Mouse (Mus musculus) liver (tissue): Measurements from ENCODE around the gene Fam173a.

Experiments used
- DNase-seq: peaks from one replicate; pipeline ENCODE4 v3.0.0-alpha.2; 2020; ENCODE audit warnings: mixed read lengths

Fam173a gene

DNA sequence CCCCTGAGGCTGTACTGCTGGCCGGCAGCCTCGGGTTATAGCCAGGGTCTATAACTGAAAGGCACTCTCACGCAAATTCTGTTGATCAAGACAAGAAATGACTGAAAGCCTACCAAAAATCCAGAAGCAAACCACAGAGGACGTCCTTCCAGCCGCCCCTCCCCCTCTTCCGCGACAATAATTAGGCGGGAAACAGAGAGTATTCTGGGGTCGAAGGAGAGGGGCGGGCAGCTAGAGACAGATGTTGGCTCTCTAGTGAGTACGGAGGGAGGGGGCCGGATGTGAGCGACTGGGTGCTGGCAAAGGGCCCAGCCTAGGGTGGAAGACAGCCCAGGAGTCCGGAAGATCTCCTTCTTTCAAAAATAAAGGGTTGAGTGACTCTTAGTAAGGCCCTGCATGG lies at the start of gene Fam173a:
Fam173a (minus strand) TSS at position 287 of the 400 bp plus-strand sequence.
- peak; percentile 76 for DNase-seq

DNA sequence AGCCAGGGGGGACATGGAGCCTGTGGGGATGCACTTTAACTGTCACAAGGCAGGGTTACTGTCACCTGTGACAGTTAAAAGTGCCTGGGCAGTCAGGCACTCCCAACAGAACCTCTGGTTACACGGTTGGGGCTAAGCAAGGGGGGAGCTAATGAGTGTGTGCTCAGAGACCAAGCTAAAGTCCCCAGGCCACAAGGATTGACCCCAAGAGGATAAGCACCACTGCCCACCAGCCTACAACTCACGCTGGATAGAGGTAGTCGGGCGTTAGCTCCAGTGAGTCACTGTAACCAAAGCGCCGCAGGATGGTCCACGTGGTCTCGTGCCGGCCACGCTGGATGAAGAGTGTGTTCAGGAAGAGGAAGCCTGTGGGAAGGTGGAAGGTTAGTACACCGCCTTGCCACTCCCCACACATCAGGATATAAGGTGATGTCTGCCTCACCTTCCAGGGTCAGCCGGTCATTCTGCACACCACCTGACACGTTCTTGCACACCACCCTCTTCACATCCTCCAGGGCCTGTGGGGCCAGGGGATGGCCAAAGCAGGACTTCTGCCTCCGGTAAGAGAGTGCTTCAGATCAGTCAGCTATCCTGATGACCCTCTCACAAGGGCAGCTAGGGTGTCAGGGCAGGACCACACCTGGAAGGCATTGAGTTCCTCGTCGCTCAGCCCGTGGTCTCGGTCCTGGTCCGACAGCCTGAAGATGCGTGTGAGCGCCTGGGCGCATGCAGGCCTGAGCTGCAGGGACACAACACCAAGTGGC lies 48.6 kb upstream of the Fam173a start, which contains the start of gene Gm20683:
Gm20683 (minus strand) TSS at position 647 of the 764 bp plus-strand sequence.
- DNase-seq = no peak

DNA sequence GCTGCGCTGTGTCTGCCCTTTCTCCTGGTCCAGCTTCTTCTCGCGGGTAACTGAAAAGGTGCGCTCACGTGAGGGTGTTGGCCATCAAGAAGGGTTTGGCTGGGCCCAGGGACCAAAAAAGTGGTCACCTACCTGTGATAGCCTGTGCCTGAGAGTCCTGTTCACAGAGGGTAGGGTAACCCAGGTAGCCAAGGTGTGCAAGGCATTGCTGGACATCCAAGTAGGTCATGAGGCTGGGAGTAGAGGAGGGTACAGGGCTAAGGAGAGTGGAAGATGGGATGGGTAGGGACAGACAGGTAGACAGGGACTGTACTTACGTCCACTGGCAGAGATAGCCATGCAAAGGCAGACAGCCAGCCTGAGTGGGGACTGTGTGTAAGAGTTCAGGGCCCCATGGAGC lies 47.8 kb upstream of the Fam173a start:
- no peak for DNase-seq

DNA sequence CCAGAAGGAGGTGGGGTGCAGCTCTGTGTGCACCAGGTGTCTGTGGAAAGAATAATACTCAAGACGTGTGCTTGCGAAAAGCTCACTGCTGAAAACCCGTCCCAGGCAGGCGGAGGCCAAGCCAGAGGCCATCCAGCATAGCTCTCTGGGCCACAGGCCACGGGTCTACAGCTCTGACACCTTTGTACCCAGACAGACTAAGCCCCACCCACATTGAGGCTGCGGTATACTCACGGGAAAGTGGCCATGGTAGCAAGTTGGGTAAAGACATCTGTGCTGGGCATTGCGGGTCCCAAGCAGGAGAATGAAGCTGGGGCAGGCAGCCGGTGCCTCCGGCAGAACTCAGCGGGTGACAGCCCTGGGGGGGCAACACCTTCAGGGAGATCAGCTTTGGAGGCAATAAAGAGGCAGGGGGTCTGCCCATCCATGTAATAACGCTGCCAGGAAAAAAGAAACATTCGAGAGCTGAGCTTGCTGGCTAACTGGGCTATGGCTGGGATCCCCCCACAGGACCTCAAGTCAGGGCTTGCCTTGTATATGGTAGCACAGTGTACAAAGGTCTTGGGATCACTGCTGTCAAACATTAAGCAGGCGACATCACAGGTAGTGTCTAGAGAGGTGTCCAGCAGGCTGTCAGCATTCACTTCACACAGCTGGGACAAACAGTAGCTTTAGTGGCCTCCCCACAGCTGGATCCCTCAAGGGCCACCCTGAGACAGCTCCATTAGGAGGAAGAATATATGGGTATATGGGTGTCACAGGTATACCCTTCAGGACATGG lies 46.9 kb upstream of the Fam173a start:
- DNase-seq = peak; percentile 32

DNA sequence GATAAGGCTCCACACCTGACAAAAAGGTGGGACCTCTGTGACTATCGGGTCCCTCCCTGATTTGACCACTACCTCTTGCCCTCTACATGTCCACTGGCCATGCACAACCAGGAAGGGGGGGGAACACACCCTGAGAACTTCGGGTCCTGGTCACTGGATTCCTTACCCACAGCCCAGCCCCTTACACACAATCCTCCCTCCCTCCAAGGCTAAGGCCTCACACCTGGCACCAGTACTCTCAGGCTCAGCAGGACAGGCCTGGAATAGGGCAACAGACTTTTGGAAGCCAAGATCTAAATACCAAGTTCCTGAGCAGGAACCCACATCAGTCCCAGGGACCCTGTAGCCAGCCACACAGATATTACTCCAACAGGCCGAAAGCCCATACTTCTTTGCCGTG lies 46.2 kb upstream of the Fam173a start:
- DNase-seq = no peak

DNA sequence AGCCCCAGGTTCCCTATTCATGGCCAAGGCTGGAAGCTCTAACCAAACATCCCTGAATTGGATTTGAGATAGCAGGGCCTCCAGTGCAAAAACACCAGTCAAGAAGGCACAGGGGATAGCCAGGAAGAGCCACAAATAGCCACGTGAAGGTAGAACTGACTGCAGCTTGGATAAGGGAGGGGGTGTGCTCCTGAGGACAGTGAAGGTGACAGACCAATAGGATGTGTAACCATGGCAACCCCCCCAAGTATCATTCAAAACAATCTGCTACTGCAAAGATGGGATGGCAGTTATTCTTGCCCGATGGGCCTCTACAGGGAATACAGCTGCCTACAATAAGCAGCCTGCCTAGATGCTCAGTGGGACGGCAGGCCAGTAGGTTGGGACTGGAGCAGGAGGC lies 44.8 kb upstream of the Fam173a start:
- DNase-seq = no peak

DNA sequence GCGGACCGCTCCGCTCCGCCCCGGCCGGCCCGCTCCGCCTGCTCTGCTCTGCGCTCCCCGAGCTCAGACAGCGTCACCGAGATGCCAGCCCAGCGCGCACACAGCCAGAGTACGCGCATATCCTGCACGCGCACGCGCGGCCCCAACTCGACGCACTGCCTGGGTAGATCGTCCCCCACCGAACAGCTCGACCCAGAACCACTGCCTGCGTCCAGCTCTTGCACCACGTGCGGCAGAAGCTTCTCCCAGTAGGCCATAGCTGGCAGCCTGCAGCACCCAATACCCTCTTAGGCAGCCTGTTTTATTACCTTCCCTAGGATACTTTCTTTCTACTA lies 44.3 kb upstream of the Fam173a start, which contains the start of gene Rhbdl1:
Rhbdl1 (minus strand) TSS at position 220 of the 335 bp plus-strand sequence.
- DNase-seq = peak; percentile 60

DNA sequence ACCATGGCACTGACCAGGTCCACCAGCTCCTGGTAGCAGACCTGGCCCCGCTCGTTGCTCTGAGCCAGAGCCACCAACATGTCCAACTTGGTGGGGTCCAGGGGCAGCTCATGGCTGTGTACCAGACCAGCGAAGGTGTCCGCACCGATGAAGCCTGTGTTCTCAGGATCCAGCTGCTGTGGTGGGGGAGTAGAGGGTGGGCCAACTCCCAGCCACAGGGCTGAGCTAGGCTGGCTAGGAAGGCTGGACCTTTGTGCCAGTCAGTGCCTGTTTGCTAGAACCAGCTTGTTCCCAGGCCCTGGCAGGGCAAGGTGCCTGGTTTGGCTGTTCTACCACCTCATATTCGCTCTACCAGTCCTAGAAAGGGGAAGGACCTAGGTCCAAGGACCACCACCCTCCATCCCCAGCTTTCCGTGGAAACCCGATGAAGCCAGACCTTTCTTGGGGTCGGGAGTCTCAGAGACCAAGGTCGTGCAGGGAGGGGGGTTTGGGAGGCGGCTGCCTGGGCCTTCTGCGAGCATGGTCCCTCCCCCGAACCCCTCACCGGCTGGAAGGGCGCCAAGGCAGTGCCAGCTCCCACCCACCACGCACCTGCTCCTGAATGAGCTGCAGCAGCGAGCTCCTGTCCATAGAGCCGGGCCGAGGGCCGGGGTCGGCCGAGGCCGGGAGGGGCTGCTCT lies 43.8 kb upstream of the Fam173a start:
- no peak for DNase-seq

DNA sequence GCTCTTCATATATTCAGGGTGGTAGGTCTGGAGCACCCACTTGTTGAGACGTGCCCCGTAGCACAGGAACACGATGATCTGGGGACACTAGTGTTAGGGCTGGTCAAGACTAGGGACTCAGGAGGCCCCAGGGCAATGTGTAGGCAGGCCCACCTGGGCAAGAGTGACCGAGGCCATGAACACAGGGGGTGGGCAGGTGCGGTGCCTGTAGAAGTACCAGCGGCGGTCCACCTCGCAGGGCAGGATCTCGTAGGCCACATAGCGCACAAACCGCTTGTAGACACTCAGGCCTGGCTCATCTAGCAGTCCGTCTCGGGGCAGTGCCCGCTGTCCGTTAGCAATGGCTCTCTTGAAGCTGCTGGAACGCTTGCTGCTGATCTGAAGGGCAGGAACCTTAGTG lies 43.1 kb upstream of the Fam173a start:
- no peak for DNase-seq

DNA sequence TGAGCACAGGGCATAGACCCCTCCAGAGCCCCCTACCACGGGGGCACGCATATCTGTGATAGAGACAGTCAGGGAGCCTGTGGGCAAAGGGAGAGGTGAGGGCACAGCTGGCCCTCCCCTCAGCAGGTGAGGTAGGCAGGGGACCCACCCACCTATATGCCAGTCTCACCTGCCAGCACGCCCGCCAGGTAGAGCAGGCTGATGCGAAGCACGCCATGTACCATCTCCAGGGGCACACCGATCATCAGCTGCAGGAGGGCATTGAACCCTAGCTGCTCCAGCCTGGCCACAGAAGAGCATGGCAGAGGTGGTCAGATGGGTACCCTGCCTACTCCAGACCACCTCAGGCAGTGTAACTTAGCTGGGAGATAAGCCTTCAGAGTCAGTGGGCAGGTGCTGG lies 42.6 kb upstream of the Fam173a start:
- no peak for DNase-seq

DNA sequence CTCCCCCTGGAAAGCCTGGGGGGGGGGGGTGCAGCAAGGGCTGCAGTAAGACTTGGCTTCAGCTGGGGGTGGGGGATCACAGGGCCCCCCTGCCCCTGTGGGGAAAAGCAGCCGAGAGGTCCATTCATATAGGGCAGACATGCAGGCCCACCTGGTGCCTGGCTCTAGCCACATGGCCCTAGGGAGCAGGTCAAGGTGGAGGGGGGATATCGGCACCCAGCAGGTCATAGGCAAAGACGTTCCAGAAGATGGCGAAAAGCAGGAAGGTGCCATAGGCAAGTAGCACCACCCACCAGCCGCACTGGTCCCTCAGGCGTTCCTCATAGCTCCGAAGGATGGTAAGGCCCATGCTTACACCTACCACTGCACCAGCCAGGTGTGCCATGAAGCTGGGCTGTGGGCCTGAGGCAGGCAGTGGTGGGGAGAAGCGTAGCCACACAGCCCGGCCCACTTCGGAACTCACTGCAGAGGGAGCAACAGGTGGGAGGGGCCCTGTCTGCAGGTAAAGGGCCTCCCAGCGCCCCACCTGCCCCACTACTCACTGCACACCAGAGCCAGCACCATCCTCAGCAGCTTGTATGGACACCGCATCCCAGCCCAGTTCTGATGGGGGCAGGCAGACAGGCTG lies 42.0 kb upstream of the Fam173a start:
- no peak for DNase-seq

DNA sequence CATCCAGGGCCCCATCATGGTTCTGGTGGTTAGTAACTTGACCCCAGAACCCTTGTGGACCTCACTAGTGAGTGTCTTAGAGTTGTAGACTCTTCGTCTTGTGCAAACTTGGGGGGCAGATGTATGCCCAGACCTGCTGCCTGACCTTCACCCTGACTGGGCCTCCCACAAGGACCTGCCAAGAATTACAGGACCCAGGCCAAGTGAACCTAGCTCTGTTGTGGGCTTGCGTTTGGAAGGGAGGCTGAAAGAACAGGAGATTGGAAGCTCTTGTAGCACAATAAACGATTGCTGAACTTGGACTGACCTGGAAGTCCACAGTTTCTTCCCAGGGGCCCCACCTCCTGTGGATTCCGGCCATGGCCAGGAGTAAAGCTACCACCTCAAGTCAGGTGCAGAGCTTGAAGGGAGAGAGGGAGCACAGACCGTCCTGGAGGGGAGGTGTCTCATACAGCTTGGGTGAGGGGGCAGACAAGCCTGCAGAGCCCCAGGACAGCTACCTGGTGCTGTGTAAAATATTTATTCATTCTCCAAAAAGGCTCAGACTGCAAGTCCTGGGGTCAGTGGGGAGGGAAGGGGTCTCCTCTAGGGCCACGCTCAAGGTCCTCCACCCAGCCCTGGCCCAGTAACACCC lies 41.4 kb upstream of the Fam173a start:
- DNase-seq = no peak

DNA sequence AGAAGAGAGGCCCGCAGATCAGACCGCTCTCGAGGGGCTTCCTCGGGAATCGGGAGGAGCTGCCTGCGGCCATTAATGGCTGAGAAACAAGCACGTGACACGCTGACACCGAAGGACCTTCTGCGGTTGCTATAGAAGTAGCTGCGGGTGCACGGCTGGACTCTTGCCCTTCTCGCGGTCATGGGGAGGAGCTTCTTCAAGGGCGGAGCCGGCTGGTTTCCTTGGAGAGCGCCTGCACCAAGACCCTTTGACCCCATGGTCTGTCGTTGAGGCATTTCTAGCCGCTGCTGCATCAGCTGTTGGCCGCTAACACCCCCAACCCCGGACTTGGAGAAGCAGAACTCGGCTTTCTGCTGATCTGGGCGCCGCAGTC lies 40.6 kb upstream of the Fam173a start, which contains the start of gene Stub1:
Stub1 (minus strand) TSS at position 114 of the 373 bp plus-strand sequence.
- DNase-seq = peak; percentile 87

DNA sequence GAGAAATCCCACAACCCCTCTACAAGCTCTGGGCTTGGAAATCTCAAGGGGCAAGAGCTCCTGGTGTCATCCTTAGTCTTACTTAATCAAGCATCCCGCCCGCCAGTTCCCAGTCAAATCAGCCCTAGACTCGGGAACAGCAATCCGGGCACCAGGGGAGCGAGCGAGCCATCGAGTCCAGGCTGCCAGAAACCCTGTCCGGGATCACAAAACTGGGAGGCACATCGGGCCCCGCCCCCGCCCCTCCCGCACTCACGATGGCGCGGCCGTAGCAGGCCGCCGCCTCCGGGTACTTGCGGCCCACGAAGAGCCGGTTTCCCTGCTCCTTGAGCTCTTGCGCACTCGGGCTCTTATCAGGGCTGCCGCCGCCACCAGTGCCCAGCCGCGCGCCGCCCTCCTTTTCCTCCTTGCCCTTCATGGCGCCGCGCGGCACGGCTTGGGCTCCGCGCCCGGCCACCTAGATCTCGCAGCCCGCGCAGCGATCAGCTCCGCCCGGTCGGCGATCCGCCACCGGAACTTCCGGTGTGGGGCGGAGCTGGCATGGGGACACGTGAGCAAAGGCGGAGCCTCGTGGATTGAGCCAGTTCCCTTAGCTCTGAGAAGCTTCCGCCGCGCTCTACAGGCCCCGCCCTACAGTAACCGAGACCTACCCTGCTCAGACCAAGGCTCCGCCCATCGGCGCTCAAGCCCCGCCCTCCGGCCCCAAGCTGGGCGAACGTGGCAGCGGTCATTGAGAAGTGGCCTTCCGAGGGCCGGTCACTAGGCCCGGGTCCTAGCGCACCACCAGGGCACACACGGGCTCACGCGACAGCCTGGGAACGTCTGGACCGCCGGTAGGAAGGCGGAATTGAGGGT lies 40.0 kb upstream of the Fam173a start:
- DNase-seq = peak; percentile 100

DNA sequence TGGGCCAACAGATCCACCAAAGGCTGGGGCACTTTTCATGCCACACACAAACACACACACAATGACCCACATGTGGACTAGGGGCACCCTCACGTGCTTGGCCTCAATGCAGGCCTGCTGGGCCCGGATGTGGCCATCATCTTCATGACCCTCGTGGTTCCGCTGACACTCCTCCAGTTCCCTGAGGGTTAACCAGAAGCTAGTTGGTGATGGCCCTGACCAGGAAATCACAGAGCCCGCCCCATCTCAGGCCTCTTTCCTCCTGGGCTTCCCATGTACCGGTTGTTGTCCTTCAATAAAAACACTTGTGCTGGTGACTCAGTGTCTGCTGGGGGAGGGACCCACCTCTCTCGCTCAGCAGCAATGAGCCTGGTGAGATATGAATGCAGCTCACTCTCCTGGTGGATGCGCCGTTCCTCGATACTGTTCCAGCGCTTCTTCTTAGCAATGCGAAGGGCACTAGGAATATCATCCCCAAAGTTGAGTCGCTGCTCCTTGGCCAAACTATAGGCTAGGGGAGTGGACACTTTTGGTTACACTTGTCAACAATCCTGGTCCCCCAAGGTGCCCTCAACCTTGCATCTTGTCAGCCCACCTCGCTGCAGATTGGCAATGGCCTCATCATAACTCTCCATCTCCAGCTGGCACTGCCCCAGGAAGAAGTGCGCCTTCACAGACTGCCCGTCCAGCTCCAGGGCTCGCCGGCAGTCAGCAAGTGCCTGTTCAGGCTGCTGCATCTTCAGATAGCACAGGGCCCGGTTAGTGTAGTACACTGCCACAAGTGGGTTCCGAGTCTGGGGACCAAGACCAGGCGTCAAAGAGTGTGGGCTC lies 39.0 kb upstream of the Fam173a start:
- DNase-seq = no peak

DNA sequence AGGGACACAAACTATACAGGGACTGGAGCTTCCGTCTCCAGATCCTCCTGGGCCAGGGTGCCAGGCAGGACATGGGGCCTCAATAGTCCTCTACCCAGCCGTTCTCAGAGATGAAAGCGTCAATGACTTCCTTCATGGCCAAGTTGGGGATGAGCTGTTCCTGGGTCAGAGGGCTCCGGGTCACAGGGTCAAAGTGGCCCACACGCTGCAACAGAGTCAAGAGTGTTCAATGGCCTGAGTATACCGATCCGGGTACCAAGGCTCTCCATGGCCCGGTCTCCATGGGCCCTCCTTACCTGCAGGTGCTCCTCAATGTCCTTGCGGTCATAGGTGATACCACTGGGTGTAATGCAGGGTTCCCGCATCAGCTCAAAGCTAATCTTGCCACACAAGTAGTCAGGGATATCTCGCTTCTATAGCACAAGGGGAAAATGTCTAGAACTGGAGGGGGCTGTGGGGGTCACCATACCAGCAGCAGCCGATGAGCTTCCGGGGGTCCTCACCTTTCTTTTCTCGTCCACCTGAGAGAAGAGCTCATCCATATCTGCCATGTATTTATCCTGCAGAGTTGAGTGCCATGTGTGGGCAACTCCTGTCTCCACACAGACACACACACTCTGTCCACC lies 38.2 kb upstream of the Fam173a start:
- DNase-seq = no peak

DNA sequence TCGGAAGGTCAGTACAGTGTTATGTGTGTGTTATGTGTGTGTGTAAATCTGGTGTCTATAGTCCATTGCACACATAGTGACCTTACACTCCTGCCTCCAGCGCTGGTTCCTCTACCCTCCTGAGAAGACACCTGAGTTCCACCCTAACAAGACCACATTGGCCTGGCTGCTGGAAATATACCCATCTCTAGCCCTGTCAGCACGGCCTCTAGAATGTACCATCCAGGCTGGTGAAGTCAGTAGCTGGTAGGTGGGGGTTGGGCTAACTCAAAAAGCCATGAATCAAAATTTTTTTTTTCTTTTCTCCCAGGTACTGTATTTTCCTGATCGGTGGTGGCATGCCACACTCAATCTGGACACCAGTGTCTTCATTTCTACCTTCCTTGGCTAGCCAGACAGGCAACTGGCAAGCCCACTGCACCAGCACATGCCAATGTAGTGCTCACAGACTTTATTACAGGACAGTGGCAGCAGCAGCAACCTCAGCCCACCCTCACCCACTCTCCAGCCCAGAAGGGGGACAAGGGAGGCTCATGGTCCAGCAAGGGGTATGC lies 37.6 kb upstream of the Fam173a start:
- DNase-seq = no peak

DNA sequence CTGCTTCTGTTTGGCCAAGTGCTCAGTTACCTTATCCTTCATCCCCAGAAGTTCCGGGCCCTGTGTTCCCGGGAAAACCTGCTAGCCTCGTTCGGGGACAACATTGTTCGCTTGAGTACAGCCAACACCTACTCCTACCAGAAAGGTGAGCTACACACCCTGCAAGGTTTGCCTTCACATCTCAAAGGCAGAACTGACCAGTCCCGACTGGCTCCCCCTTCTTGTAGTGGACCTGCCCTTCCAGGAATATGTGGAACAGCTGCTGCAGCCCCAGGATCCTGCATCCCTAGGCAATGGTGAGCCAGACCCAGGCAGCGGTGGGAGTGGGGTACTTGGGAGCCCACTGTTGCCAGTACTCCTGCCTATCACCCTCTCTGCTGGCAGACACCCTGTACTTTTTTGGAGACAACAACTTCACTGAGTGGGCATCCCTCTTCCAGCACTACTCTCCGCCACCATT lies 36.9 kb upstream of the Fam173a start:
- no peak for DNase-seq

DNA sequence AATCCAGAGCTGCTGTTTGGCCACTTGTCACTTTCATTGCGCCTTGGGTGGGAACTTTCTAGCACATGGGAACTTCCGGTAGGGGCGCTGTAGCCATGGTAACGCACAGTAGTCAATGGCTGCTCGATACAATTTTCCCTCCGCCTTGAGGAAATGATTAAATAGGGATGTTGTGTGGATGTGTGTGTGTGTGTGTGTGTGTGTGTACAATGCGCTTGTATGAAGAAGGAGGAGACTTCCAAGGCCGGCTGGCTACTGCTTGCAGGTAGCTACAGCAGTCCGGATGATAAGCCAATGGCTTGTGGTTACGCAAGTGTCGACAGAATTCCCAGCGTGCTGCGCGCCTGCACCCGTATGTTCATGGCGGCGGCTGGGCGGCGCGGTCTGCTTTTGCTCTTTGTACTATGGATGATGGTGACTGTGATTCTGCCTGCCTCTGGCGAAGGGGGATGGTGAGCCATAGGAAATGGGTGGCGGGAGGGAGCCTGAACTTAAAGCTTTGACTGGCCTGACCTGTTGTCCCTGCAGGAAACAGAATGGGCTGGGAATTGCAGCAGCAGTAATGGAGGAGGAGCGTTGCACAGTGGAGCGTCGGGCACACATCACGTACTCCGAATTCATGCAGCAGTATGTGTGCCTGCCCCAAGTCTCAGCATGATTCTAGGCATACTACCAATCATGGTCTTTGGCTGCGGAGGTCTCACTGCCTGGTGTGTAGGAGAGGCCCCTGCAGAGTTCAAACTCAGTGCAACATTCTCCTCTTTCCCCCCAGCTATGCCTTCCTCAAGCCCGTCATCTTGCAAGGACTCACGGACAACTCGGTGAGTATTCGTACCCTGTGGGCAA lies 36.2 kb upstream of the Fam173a start, which contains the start of gene Jmjd8:
Jmjd8 (plus strand) TSS at position 156 of the 846 bp plus-strand sequence.
- peak; percentile 82 for DNase-seq
